Mouse (Mus musculus): ENCODE results near the gene Spata16. TPM values are rescaled to one million over a fixed set of nuclear protein-coding genes. Genes with fewer than 3 reads are reported as not detected.

Gene Spata16
- total and polyA plus RNA-seq, 3 experiments, result not detected

DNA sequence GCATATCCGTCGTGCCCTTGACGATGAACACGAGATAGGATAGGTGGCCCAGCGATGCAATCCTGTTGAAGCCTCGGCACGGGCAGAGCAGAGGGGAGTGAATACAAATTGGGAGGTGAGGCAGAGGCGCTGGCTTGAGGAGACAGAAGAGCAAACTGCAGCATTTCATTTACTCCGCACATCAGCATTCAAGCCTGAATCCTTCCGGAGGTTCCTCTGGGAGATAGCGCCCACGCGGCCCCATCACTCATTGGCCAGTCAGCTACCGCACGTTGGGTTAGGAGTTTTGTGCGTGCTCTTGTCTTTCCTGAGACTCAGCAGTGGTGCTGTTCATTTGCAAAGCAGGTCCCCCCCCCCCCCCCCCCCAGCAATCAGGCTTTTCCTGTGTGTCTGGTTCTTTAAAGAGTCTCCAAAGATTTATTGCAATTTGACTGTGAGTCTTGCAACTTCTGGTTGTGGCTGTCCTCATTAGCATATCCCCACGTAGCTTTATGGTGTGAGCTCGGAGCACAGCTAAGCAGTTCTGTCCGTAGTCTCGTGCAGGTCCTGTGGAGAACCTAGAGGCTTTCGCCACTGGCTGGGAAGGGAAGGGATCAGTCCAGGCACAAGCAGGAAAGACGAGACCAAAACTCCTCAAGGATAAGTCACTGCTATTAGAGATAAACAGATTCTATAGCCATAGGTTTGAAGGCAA, 299.6 kb downstream of the Spata16 start:
- Histone ChIP-seq H3K9ac (ENCODE audit: insufficient read depth, low read depth) (no peak overlapping the region), H3K4me3 (replicated peaks in 1 of 3; ENCODE audit: low read depth in 2 of 3, low read length in 2 of 3, poor library complexity in 1 of 3) (no peak overlapping the region), H3K27ac (ENCODE audit: insufficient read depth, low read depth) (no peak overlapping the region), H3K9me3 (replicated peaks; ENCODE audit: low read length) (no peaks in the 10 kb centered on the region), H3K36me3 (replicated peaks in 1 of 2; ENCODE audit: control insufficient read depth in 1 of 2, insufficient read depth in 1 of 2, low read length in 1 of 2) (no peaks in the 10 kb centered on the region), H3K27me3 (replicated peaks) (no peaks in the 10 kb centered on the region), H3K79me2 (replicated peaks; ENCODE audit: control insufficient read depth, extremely low read depth, insufficient read depth, poor library complexity, severe bottlenecking) (no peaks in the 10 kb centered on the region), H3K4me1 (ENCODE audit: control insufficient read depth in 1 of 2, insufficient read depth in 2 of 2) (no peaks in the 10 kb centered on the region), H3K4me2 (ENCODE audit: insufficient read depth, low read depth, poor library complexity, severe bottlenecking) (no peak overlapping the region)
- in situ Hi-C loops (cut with MboI; ENCODE audit: low pct_ligation_motif_present, low pct_unique_long_range_greater_than_20kb, low sequenced_read_pairs) (no loop called here), dilution Hi-C loops (cut with MboI; ENCODE audit: extremely low pct_ligation_motif_present, extremely low pct_unique_long_range_greater_than_20kb, low sequenced_read_pairs) (no loop called here)
- DNase-seq (ENCODE audit: extremely low read depth), result no peak
- TF ChIP-seq ZMIZ1 (IDR thresholded peaks at IDR 0.05; ENCODE audit: low read depth, low read length) (no peak), ETS1 (conservative IDR thresholded peaks at IDR 0.05; ENCODE audit: low read depth, low read length) (no peak), HCFC1 (IDR thresholded peaks at IDR 0.05; ENCODE audit: low read depth, low read length) (no peak), E2F4 (IDR thresholded peaks at IDR 0.05; ENCODE audit: insufficient replicate concordance, low read depth, low read length) (no peak)

DNA sequence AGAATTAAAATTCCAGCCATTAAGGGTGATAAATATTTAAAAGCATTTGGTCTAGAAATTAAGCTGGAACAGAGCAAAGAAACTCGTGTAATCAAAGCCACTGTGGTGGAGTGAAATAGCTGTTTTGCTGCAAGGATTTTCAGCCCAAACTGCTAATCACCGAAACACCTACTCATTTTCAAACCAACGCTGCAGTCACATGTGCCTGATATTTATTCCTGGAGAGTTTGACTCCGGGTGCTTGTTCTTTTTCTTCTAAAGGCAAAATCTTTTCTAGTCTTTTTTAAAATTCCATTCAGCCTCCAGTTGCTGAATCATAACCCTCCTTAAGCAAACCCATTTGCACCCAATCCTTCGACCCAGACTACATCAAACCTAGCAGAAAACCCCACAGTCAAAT, 329.4 kb downstream of the Spata16 start:
- dilution Hi-C loops (cut with MboI; ENCODE audit: extremely low pct_ligation_motif_present, extremely low pct_unique_long_range_greater_than_20kb, low sequenced_read_pairs) (no loop called here), in situ Hi-C loops (cut with MboI; ENCODE audit: low pct_ligation_motif_present, low pct_unique_long_range_greater_than_20kb, low sequenced_read_pairs) (no loop called here)
- H3K9me3 ChIP-seq (replicated peaks; ENCODE audit: low read length), result no peaks in the 10 kb centered on the region
- H3K36me3 ChIP-seq (replicated peaks in 1 of 2; ENCODE audit: control insufficient read depth in 1 of 2, insufficient read depth in 1 of 2, low read length in 1 of 2), result no peaks in the 10 kb centered on the region
- H3K9ac ChIP-seq (ENCODE audit: insufficient read depth, low read depth), result no peak overlapping the region
- H3K79me2 ChIP-seq (replicated peaks; ENCODE audit: control insufficient read depth, extremely low read depth, insufficient read depth, poor library complexity, severe bottlenecking), result no peaks in the 10 kb centered on the region
- DNase-seq (ENCODE audit: extremely low read depth), result no peak
- no peaks in the 10 kb centered on the region for H3K27me3 ChIP-seq (replicated peaks)
- H3K27ac ChIP-seq (ENCODE audit: insufficient read depth, low read depth), result no peak overlapping the region
- H3K4me1 ChIP-seq (ENCODE audit: control insufficient read depth in 1 of 2, insufficient read depth in 2 of 2), result no peaks in the 10 kb centered on the region
- TF ChIP-seq CHD2 (IDR thresholded peaks at IDR 0.05; ENCODE audit: low read length) (no peak), MAZ (IDR thresholded peaks at IDR 0.05; ENCODE audit: low read depth, low read length) (no peak), RAD21 (IDR thresholded peaks at IDR 0.05; ENCODE audit: low read depth, low read length) (no peak), SIN3A (IDR thresholded peaks at IDR 0.05; ENCODE audit: low read length) (no peak), MXI1 (IDR thresholded peaks at IDR 0.05; ENCODE audit: low read depth, low read length) (no peak), TBP (conservative IDR thresholded peaks at IDR 0.05; ENCODE audit: low read depth, low read length) (no peak), MAFK (IDR thresholded peaks at IDR 0.05; ENCODE audit: insufficient replicate concordance, low read length) (no peak), JUND (conservative IDR thresholded peaks at IDR 0.05; ENCODE audit: low read depth, low read length) (no peak), IRF4 (IDR thresholded peaks at IDR 0.05; ENCODE audit: low read depth, low read length) (no peak), GABPA (IDR thresholded peaks at IDR 0.05; ENCODE audit: insufficient replicate concordance, low read depth, low read length) (no peak), ZC3H11A (IDR thresholded peaks at IDR 0.05; ENCODE audit: low read depth, low read length) (no peak), E2F4 (IDR thresholded peaks at IDR 0.05; ENCODE audit: insufficient replicate concordance, low read depth, low read length) (no peak), KAT2A (IDR thresholded peaks at IDR 0.05; ENCODE audit: insufficient replicate concordance, low read length) (no peak), USF1 (IDR thresholded peaks at IDR 0.05; ENCODE audit: low read depth, low read length) (no peak), JUN (IDR thresholded peaks at IDR 0.05; ENCODE audit: insufficient read depth, low read depth, low read length) (no peak), ELF1 (IDR thresholded peaks at IDR 0.05; ENCODE audit: low read depth, low read length) (no peak), ZMIZ1 (IDR thresholded peaks at IDR 0.05; ENCODE audit: low read depth, low read length) (no peak), CTCF (conservative IDR thresholded peaks at IDR 0.05 in 1 of 2, IDR thresholded peaks at IDR 0.05 in 1 of 2; ENCODE audit: low read depth in 2 of 2, low read length in 2 of 2) (no peak), HCFC1 (IDR thresholded peaks at IDR 0.05; ENCODE audit: low read depth, low read length) (no peak), NRF1 (IDR thresholded peaks at IDR 0.05; ENCODE audit: low read depth, low read length) (no peak)
- H3K4me2 ChIP-seq (ENCODE audit: insufficient read depth, low read depth, poor library complexity, severe bottlenecking), result no peak overlapping the region
- H3K4me3 ChIP-seq (replicated peaks in 1 of 3; ENCODE audit: low read depth in 2 of 3, low read length in 2 of 3, poor library complexity in 1 of 3), result no peak overlapping the region

Measured in CH12.LX (cell line).